Comparison of ENCODE assay signal across 19 mouse cellular contexts in the genomic region with DNA sequence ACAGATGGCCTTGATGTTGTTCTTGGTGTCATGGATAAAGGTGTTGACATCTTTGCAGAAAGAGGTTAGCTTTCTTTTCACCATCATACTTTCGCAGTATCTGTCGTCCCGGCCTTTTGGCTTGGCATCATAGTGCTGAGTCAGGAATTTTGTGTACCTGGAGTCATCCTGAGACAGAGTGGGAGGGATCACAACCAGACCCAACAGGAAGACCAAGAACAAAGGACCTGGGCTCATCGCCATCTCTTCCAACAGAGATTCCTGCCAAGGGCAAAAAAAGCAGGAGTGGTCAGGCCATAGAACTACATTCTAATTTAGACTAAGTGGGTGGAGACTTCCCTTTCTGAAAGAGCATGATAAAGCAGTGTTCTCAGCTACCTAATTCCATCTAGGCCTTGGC. TPM values are rescaled to one million over a fixed set of nuclear protein-coding genes. Genes with fewer than 3 reads are reported as not detected.
DNase-seq lines count a peak whose midpoint lies in the region; ATAC-seq lines count a peak whose summit lies in the region.
"Had no signal": no experiment of that assay in that cellular context is flagged by ENCODE, and none has a peak within 500 bp of the region (broad histone marks: within the 10 kb centered on the region; RNA-seq: fewer than 3 reads in every experiment).

No protein-coding gene starts in this region.

- no peak for ATAC-seq in liver, embryonic 11.5 days (replicated peaks; ENCODE audit: low FRiP score)
- ATAC-seq: activated CD4-positive, CD25-positive, alpha-beta regulatory T cell, adult 4 months; forebrain, embryonic 13.5 days; intestine, embryonic 16.5 days had no signal

- H3K27ac ChIP-seq in liver, embryonic 11.5 days (ENCODE audit: low read depth, low read length): no peak overlapping the region
- H3K27ac ChIP-seq: forebrain, embryonic 13.5 days; limb, embryonic 13.5 days; midbrain, embryonic 12.5 days had no signal

- no peaks in the 10 kb centered on the region for H3K36me3 ChIP-seq in liver, embryonic 11.5 days (ENCODE audit: control insufficient read depth, insufficient read depth, low read length)
- H3K36me3 ChIP-seq: limb, embryonic 13.5 days; midbrain, embryonic 12.5 days had no signal

- no peak overlapping the region for H3K4me3 ChIP-seq in liver, embryonic 11.5 days (ENCODE audit: low read depth, low read length)
- H3K4me3 ChIP-seq: forebrain, embryonic 13.5 days; limb, embryonic 13.5 days; midbrain, embryonic 12.5 days had no signal

- H3K27me3 ChIP-seq in liver, embryonic 11.5 days (replicated peaks; ENCODE audit: control insufficient read depth, insufficient read depth, low read length): no peaks in the 10 kb centered on the region
- H3K27me3 ChIP-seq: forebrain, embryonic 13.5 days; limb, embryonic 13.5 days; midbrain, embryonic 12.5 days had no signal

- no peaks in the 10 kb centered on the region for H3K9me3 ChIP-seq in liver, embryonic 11.5 days (ENCODE audit: control insufficient read depth, low read length)
- H3K9me3 ChIP-seq: forebrain, embryonic 13.5 days; limb, embryonic 13.5 days; midbrain, embryonic 12.5 days had no signal

- WGBS in liver, embryonic 11.5 days: 94% methylated on average over 4 of the region's 4 CpGs

- no peaks in the 10 kb centered on the region for H3K4me1 ChIP-seq in liver, embryonic 11.5 days (replicated peaks; ENCODE audit: control insufficient read depth, insufficient read depth, low read length)
- H3K4me1 ChIP-seq: forebrain, embryonic 13.5 days; limb, embryonic 13.5 days; midbrain, embryonic 12.5 days had no signal

- DNase-seq in kidney, adult 8-10 months: peak; percentile 17 to 41
- DNase-seq in kidney, postnatal 4 days: no peak
- DNase-seq in fat pad, adult 2 months (ENCODE audit: extremely low read depth, low read depth, low spot score): peak; percentile 59
- peak; percentile 38 for DNase-seq in heart, postnatal 4 days
- peak; percentile 33 to 40 for DNase-seq in lung, postnatal 4 days
- no peak for DNase-seq in liver, embryonic 11.5 days (ENCODE audit: low spot score)
- DNase-seq in frontal cortex, adult 2 months (ENCODE audit: extremely low spot score in 1 of 2, low spot score in 1 of 2): no peak
- DNase-seq: layer of hippocampus, postnatal 36 days; lung, embryonic 14.5 days had no signal

- H3K4me2 ChIP-seq in liver, embryonic 11.5 days: no peak overlapping the region
- H3K4me2 ChIP-seq: forebrain, embryonic 13.5 days; limb, embryonic 13.5 days; lung, embryonic 14.5 days; midbrain, embryonic 12.5 days had no signal

- no peak overlapping the region for H3K9ac ChIP-seq in liver, embryonic 11.5 days (ENCODE audit: low read depth, low read length)
- H3K9ac ChIP-seq: forebrain, embryonic 13.5 days; limb, embryonic 13.5 days; lung, embryonic 14.5 days; midbrain, embryonic 12.5 days had no signal

RNA-seq across cellular contexts. Expression of a gene that starts 3.3 kb away (rescaled TPM):
- total RNA-seq in heart, postnatal 4 days (2021): not detected
- not detected in 2 replicates for polyA plus RNA-seq in liver, embryonic 11.5 days (2014; fragmentation: Nextera tagmentation; extraction: Ambion mirVana)
- not detected in 2 replicates for polyA plus RNA-seq in frontal cortex, adult 2 months (2012; rRNA removed)
- total RNA-seq: gastrocnemius, adult 8-10 months; layer of hippocampus, postnatal 36 days had no signal
- polyA plus RNA-seq: activated CD4-positive, CD25-positive, alpha-beta regulatory T cell, adult 4 months; embryonic facial prominence, embryonic 14.5 days; forebrain, embryonic 13.5 days; hindbrain, embryonic 11.5 days; intestine, embryonic 16.5 days; limb, embryonic 13.5 days; lung, embryonic 14.5 days; midbrain, embryonic 12.5 days; stomach, embryonic 16.5 days; urinary bladder, adult 2 months had no signal

RNA-seq across cellular contexts. Expression of a gene that starts 7.5 kb away (rescaled TPM):
- total RNA-seq in heart, postnatal 4 days (2021): not detected
- not detected in 2 replicates for polyA plus RNA-seq in liver, embryonic 11.5 days (2014; fragmentation: Nextera tagmentation; extraction: Ambion mirVana)
- polyA plus RNA-seq in frontal cortex, adult 2 months (2012; rRNA removed): not detected in 2 replicates
- total RNA-seq: gastrocnemius, adult 8-10 months had no signal
- polyA plus RNA-seq: activated CD4-positive, CD25-positive, alpha-beta regulatory T cell, adult 4 months; embryonic facial prominence, embryonic 14.5 days; forebrain, embryonic 13.5 days; hindbrain, embryonic 11.5 days; intestine, embryonic 16.5 days; limb, embryonic 13.5 days; lung, embryonic 14.5 days; midbrain, embryonic 12.5 days; stomach, embryonic 16.5 days; urinary bladder, adult 2 months had no signal

RNA-seq across cellular contexts. Expression of a gene that starts 33.6 kb away (rescaled TPM):
- not detected for total RNA-seq in heart, postnatal 4 days (2021)
- not detected in 2 replicates for polyA plus RNA-seq in liver, embryonic 11.5 days (2014; fragmentation: Nextera tagmentation; extraction: Ambion mirVana)
- polyA plus RNA-seq in frontal cortex, adult 2 months (2012; rRNA removed): not detected in 2 replicates
- total RNA-seq: gastrocnemius, adult 8-10 months; layer of hippocampus, postnatal 36 days had no signal
- polyA plus RNA-seq: activated CD4-positive, CD25-positive, alpha-beta regulatory T cell, adult 4 months; embryonic facial prominence, embryonic 14.5 days; forebrain, embryonic 13.5 days; hindbrain, embryonic 11.5 days; intestine, embryonic 16.5 days; limb, embryonic 13.5 days; lung, embryonic 14.5 days; midbrain, embryonic 12.5 days; stomach, embryonic 16.5 days; urinary bladder, adult 2 months had no signal

RNA-seq across cellular contexts. Expression of a gene that starts 49.1 kb away (rescaled TPM):
- total RNA-seq in heart, postnatal 4 days (2021): under 1 TPM; 0.55 to 0.99 TPM
- polyA plus RNA-seq in liver, embryonic 11.5 days (2014; fragmentation: Nextera tagmentation; extraction: Ambion mirVana): not detected in 2 replicates
- polyA plus RNA-seq in frontal cortex, adult 2 months (2012; rRNA removed): 0.72 and 0.99 TPM in 2 replicates
- total RNA-seq: gastrocnemius, adult 8-10 months had no signal
- polyA plus RNA-seq: activated CD4-positive, CD25-positive, alpha-beta regulatory T cell, adult 4 months; forebrain, embryonic 13.5 days; hindbrain, embryonic 11.5 days; midbrain, embryonic 12.5 days had no signal

Comparison
In these comparisons a context has a peak if more than half of its experiments do, and no peak if none do; other contexts are left out.
1. DNase-seq: peak in kidney, adult 8-10 months (2 of 2), fat pad, adult 2 months (single experiment), heart, postnatal 4 days (single experiment) and lung, postnatal 4 days (2 of 2); none in kidney, postnatal 4 days (0 of 2), liver, embryonic 11.5 days (single experiment) and frontal cortex, adult 2 months (0 of 2).